Comparison of ENCODE assay signal across 8 mouse cellular contexts in genomic region chr10:39239498-39240177, GRCm38 (mm10).
DNase-seq lines count a peak whose midpoint lies in the region; ATAC-seq lines count a peak whose summit lies in the region.

No protein-coding gene starts in this region.

- no peaks in the 10 kb centered on the region for H3K36me3 ChIP-seq in intestine, embryonic 14.5 days (ENCODE audit: control insufficient read depth, insufficient read depth, low read length)

- 0 out of 2 replicates have a peak overlapping the region, but pooled peaks have one; percentile 3 for H3K9ac ChIP-seq in intestine, embryonic 14.5 days (ENCODE audit: low read length)

- peak overlapping the region; percentile 28; the same call in 1 of the 2 replicates for H3K4me2 ChIP-seq in intestine, embryonic 14.5 days (ENCODE audit: low read length)

- peak; percentile 79; the same call in 1 of the 2 replicates for ATAC-seq in common myeloid progenitor, adult 5-6 weeks (replicated peaks; ENCODE audit: low read depth, poor library complexity, severe bottlenecking)
- ATAC-seq in intestine, embryonic 14.5 days (replicated peaks; ENCODE audit: low FRiP score, low TSS enrichment, low read depth) = peak; percentile 87
- peak; percentile 57; the same call in 1 of the 2 replicates for ATAC-seq in megakaryocyte-erythroid progenitor cell, adult 5-6 weeks (replicated peaks; ENCODE audit: low FRiP score, low TSS enrichment, poor library complexity, severe bottlenecking)
- no peak for ATAC-seq in erythroblast, adult 5-6 weeks (replicated peaks; ENCODE audit: low FRiP score, poor library complexity, severe bottlenecking)

- H3K4me1 ChIP-seq in intestine, embryonic 14.5 days (replicated peaks; ENCODE audit: control insufficient read depth, insufficient read depth, low read length) = peaks cover 6% of the 10 kb centered on the region

- H3K4me3 ChIP-seq in intestine, embryonic 14.5 days (ENCODE audit: low read depth, low read length) = no peak overlapping the region

- intact Hi-C loops in left cerebral cortex, postnatal 10 days (cut with DNase I) = loop anchor here (2.0 to 5.0 kb wide), 3 partner anchors 67 to 281 kb away; no protein-coding TSS in a partner anchor

- WGBS in intestine, embryonic 14.5 days = 16% methylated on average over 17 of the region's 17 CpGs

- no peak overlapping the region for H3K27ac ChIP-seq in intestine, embryonic 14.5 days (ENCODE audit: low read depth)

- no peaks in the 10 kb centered on the region for H3K9me3 ChIP-seq in intestine, embryonic 14.5 days (ENCODE audit: control insufficient read depth, low read length)

- no peaks in the 10 kb centered on the region for H3K27me3 ChIP-seq in intestine, embryonic 14.5 days (replicated peaks; ENCODE audit: control insufficient read depth, insufficient read depth, low read length)

- peak; percentile 94 for DNase-seq in ZHBTc4 (ENCODE audit: low read depth, low spot score)
- peak; percentile 52 for DNase-seq in gastrocnemius, postnatal 25 days
- DNase-seq in intestine, embryonic 14.5 days (ENCODE audit: low spot score) = peak; percentile 81
- peak; percentile 85 to 89 for DNase-seq in left cerebral cortex, postnatal 10 days (ENCODE audit: extremely low spot score in 1 of 2, low spot score in 2 of 2)
- peak; percentile 65 for DNase-seq in right cerebral cortex, postnatal 25 days
